Mouse (Mus musculus): ENCODE measurements around the gene Ccr1l1.
"Not testable (repeated sequence)": the region's sequence is repeated elsewhere in the genome, so short reads cannot be mapped to it uniquely, and the experiment has no call there.

Gene Ccr1l1

DNA sequence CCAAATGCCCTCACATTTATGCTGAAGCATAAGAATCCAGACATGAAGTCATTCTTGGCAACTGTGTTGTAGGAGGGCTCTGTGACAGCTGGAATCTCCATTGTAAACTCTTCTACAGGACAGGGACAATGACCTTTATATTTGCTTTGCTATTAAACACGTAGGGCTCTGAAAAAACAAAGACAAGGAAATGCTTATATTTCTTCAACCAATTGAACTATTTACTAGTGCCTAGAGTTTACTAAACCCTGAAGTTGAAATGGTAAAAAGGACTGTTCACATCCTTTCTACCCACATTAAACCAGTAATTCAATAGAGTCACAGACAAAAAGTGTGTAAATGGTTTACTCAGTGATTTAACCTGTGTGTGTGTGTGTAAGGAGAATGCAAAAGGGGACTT is at the start of gene Ccr1l1:
Gene Ccr1l1 (minus strand): TSS at position 101 of the 400 bp plus-strand sequence.
- no peak for DNase-seq (ENCODE audit: low spot score)

DNA sequence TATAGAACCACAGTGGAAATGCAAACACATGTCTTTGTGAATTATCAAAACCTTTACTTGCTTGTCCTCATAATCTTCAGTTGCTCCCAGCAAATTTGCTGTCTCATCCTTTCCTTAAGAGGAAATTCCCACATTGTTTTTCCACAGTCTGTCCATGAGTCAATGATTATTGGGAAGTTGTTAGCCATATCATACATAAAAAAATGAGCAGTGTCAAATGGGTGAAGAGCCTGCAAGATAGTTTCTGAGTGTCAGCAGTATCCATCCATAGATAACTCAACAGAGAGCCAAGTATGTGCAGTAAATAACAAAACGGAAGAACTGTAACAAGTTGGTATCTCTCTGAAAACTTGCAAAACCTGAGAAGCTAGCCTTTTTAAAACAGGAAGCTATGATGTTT is 43.5 kb upstream of the Ccr1l1 start, which contains the start of gene Ccr3:
Gene Ccr3 (plus strand): TSS at position 301 of the 400 bp plus-strand sequence.
- DNase-seq (ENCODE audit: low spot score) = no peak

DNA sequence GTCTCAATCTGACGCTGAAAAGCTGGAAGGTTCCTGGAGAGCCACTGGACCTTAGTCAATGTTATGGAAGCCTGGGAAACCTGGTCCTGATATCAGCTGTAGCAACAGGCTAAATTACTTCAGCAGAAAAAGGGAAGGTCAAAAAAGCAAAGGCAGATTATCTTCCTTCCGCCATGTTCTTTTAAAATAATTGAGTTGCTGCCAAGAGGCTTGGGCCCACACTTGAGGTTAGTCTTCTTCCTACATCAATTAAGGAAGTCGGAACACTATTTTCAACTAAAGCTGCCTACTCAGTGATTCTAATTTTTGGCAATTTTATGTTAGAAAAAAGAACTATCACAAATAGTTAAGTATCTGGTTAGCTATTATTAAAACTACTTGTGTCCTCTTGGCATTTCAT is 41.7 kb upstream of the Ccr1l1 start:
- DNase-seq (ENCODE audit: low spot score) = no peak

DNA sequence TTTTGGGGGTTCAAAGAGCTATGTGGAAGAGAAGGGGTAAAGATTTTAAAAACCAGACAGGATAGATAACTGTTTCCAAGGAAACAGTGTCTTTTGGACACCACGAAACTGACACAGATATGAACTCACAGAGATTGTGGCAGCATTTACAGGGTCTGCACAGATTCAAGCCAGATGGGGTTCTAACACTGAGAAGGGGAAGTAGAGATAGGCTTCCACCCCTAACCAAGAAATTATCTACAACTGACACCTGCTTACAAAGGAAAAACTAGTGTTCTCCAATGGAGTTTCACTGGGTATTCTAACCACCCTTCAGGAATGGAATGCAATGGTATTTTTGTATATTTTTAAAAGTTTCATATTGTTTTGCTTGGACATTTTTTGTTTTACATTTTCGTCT is 37.8 kb upstream of the Ccr1l1 start:
- no peak for DNase-seq (ENCODE audit: low spot score)

DNA sequence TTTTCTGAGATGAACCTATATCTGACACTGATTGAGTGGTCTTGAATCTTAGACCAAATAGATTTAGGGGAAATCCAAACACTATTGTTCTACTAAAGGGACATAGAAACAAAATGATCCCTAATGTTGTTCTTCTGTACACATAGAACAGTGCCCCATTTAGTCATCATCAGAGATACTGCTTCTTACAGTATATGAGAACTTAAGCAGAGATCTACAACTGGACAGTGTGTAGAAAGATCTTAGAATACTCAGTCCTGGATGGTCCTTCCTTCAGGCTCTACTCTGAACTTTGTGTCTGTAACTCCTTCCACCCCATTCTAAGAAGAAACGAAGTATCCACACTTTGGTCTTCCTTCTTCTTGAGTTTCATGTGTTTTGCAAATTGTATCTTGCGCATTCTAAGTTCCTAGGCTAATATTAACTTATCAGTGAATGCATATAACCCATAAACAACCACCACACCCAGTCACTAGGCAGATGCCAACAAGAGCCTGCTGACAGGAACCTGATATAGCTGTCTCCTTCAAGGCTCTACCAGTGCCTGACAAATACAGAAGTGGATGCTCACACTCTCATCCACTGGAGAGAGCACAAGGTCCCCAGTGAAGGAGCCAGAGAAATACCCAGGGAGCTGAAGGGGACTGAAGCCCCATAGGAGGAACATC is 36.9 kb upstream of the Ccr1l1 start:
- DNase-seq (ENCODE audit: low spot score) = no peak

DNA sequence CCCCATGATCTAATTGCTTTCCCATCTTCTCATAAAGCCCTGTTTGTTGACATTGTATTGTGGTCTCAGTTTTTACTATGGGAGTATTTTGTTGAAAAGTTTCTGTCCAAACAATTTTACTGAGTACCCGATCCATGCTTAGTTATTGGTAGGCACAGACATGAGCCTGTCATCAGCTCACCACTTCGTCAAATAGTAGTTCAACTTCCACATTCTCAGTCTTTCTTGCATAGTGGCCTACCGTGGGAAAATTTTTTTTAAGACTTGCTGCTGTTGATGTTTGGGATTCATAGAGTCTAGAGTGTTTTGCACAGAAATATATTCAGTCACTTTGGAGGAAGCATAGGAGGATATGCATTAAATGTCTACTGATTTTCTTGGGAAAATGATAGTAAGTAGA is 35.1 kb upstream of the Ccr1l1 start:
- DNase-seq (ENCODE audit: low spot score) = no peak

DNA sequence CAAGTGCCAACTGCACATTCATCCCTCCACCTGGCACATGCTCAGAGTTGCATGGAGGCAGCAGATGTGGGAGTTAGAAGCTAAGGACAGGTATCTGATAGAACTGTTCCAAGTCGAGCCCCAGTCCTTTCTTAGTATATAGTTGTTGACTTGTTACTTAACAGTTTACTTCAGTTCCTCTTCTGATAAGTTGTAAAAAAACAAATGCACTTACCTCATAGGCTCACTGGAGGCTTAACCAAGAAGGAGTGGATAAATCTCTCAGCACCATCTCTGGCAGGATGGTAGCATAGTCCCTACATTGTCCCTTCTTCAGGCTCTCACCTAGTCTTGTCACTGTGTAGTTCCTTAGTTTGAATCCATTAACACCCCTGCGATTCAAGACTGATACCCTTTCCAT is 34.5 kb upstream of the Ccr1l1 start:
- DNase-seq (ENCODE audit: low spot score) = no peak

DNA sequence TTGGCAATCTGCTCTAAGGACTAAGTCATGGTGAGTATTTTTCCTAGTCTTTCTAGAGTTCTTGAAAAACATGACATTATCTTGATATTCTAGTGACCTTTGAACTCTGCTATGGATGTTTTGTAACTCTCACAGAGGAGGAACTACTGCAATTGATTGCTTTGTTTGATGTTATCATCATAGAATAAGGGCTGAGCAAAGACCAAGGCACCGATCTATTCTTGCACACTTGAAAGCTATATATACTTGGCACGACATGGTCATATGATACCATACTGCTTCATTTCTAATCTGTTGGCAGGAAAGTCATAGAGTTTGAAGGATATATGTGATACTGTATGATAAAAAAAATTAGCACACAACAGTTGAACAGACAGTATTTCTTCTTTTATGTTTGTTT is 21.6 kb upstream of the Ccr1l1 start:
- no peak for DNase-seq (ENCODE audit: low spot score)

DNA sequence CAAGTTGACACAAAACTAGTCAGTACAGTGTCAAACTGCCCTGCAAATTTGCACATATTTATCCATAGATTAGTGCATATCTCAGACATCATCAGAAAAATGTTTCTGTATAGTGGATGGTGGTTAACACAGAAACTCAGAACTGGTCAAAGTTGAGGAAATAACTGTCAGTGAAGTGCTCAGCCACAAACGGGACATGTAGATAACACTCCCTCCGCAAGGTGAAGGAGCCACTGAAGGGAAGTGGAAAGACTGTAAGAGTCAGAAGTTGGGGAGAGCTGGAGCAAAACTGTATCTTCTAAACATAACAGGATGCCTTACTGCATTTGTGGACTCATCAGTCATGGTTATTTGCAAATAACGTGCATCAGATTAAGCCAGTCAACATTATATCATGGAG is 19.5 kb upstream of the Ccr1l1 start:
- no peak for DNase-seq (ENCODE audit: low spot score)

DNA sequence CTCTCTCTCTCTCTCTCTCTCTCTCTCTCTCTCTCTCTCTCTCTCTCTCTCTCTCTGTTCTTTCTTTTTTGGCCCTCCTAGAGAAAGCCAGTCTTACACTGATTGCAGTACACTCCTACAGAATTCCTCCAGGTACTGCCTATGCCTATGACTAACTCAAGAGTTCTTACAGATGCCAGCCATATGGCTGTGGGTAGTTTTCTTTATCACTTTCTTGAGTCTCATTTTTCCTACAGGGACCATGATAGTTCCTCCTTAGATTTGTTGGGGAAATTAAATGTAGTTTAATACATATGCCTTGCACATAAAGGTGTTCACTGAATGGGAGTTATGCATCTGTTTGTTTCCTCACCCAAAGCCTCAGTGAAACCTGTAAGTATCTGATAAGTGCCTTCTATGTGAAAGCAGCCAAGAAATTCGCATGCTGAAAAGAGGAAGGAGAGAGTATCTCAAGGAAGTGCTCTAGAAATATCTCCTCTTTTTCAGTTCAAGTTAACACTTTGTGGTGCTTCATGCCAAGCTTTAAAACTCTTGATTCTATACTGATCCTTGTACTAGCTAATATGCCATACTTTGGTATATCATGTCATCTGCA is 13.2 kb upstream of the Ccr1l1 start:
- no peak for DNase-seq (ENCODE audit: low spot score)

DNA sequence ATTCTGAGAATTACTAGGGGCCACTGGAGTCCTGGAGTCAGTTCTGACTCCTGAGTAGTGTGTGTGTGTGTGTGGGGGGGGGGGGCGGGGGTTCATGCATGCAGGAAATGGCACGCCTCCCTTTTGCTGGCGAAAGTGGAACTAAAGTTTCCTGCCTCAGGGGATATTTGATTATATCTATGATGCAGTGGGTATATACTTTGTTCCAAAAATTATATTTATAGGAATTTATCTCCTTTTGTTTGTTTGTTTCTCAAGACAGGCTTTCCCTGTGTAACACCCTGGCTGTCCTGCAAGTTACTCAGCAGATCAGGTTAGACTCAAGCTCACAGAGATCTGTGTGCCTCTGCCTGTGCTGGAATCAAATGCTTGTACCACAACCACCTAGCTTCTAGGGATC is 11.5 kb upstream of the Ccr1l1 start:
- no peak for DNase-seq (ENCODE audit: low spot score)

DNA sequence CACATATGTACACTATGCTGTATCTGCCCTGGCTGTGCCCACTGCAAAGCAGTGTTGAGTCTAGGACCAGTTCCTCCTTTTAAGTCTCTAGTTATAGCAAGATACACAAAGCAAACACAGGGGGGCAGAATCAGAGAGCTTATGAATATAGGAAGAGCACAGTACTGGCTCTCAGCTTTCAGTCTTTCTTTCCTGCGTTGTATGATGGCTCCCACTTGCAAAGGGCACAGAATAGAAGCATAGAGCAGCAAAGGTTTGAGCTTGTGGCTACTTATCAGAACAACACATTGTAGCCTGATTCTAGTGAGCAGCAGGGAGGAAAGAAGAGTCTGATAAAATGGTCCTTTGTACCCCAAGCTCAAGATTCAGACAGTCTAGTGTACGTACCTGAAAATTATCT is 8.0 kb upstream of the Ccr1l1 start:
- no peak for DNase-seq (ENCODE audit: low spot score)

DNA sequence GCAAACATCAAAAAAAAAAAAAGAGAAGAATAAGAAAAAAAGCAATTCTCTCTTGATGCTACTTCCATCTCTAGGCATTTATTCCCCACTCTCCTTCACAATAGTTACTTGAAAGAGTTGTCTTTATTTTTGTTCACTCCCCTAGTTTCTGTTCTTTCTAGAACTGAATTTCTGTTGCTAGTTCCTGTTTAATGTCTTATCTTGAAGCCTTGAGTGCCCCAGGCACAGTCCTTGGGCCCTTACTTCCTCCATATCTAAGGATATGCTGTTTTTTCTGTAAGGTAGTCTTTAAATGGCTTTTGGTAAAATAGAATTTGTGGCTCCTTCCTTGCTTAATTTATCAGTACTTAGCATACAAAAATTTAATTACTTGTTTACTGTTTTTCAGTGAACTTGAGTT is 6.7 kb upstream of the Ccr1l1 start:
- DNase-seq (ENCODE audit: low spot score) = no peak

DNA sequence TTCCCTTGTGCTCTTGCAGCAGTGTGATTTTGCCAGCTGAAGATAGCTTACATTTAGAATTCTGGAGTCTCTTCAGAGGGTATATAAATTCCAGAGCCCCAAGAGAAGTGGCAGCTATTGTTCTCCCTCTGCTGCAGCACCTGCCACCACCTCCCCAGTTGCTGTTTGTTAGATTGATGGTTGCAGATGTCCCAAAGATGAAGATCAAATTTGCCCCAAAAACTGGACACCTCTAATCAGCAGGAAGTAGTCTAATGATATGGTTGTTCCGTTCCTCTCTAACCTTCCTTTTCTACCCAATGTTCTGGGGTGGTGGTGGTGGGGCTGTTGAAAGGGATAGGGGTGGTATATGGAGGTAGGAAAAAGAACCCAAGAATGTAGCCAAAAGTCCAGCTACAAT is 4.5 kb upstream of the Ccr1l1 start:
- DNase-seq (ENCODE audit: low spot score) = no peak

DNA sequence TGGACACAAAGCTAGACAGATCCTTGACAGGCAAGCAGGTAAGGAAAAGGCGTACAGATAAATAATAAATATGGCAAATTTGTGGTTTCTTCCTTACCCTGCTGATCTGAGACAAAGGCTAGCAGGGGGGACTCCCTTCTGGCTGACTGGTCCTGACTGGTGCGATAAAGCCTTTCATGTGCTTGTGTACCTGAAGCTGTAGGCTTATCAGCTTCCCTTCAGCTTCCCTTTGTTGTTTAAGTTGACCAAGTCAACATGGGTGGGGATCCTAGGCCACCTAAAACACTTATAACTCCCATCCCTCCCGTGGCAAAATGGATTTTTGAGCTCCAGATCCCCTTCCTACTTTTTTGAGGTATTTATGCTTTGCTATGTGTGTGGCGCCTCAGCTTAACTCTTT is 3.7 kb upstream of the Ccr1l1 start:
- DNase-seq (ENCODE audit: low spot score) = no peak

DNA sequence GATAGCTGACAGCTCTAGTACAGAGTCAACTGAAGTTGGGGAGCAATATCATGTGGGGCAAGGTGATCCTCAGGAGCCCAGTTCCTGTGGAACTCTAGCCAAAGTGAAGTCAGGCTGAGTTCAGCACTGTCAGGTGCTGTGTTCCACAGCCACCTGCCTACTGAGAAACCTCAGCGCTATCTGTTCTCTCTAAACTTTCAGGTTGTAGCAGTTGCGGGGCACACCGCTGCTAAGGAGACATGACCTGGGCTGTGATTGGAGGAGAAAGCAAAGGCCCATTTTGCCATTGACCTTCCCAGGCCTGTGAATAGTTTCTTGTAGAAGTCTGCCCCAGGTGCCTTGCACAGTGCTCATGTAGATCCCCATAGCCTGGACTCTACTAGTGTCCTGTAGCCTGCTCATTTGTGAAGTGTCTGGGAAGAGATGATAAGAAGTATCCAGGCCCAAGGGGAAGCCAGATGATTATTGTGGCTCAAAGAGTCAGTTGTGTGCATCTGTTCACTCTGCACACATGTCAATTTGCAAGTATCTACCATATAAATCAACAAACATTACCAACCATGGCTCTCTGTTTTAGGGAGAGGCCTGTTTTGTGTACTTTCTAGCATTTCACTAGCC is 2.8 kb upstream of the Ccr1l1 start:
- DNase-seq (ENCODE audit: low spot score) = not testable (repeated sequence)

DNA sequence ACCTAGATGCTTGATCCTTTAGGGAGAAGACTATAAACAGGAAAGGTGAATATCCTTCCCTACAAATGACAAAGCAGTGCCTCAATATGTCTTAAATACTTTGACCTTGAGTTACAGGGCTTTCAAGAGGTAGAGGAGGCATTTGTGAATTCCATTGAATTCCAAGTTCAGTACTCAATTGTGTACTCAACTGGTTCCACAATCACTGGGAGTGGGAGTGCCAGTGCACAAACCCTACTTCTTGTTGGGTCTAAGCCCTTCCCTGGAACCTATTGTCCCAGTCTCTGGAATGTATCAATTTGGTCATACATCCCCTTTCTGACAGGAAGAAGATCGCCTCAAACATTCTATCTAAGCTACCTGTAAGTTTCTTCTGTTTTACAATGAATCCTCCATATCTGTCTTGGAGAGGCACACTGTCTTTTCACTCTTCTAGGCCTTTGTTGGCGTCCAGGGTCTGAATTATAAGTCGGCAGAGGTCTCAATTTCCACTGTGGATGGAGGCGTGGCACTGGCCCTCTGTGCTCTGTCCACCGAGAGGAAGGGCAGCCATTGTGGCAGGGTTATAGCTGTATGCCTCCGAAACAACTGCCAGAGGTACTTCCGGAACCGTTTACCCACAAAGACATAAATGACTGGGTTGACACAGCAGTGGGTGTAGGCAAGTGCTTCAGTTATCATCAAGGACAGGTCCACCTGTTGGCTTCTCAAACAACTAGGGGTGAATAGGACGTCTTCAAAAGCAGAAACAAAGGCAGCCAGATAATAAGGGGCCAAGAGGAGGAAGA is 1.1 kb downstream of the Ccr1l1 start:
- no peak for DNase-seq (ENCODE audit: low spot score)

DNA sequence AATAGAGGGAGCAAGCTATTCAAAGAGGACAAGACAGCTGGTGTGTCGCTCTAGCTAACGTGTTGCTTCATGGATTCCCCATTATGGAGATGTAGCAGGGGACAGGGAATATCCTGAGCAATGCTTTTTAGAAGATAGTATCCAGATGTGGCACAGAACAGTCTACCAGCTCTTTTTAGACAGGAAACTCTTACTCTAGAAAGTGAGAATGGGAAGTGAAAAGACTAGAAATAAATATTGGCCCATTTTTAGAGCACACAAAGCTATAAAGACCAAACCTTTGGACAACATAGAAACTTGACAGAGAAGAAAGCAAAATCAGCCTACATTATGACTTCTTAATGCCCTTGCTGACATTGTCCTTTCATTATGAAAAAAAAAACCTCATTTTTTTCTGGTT is 2.6 kb downstream of the Ccr1l1 start:
- no peak for DNase-seq (ENCODE audit: low spot score)

DNA sequence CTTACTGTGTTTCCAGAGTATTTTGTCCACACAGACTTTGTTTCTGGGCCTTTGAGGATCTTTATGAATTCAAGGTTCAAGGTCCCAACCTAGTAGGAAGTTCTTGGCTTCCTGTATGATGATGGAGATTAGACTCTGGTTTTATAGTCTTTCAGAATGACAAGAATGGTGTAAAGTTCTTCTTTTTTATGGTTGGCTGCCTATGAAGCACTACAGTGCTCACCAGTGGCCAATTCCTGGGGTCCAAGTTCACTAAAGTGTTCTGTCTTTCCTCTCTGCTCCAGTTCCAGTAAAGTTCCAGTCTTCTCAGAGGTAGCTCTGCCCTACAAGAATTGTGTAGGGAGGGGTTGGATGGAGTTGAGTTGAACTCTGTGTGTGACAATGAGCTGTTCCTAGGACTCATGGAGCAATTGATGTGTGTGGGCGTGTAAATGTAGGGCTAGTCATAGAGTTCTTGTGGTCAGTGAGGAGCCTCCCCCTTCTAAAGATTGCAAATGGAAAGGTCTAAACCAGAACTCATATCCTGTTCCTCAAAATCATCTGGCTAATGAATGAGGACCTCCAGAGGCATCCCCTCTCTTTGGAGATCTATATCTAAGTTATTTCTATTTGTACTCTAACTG is 9.8 kb downstream of the Ccr1l1 start, which contains the start of gene Ccr1:
Gene Ccr1 (minus strand): TSS at position 403 of the 623 bp plus-strand sequence.
- DNase-seq (ENCODE audit: low spot score) = no peak

DNA sequence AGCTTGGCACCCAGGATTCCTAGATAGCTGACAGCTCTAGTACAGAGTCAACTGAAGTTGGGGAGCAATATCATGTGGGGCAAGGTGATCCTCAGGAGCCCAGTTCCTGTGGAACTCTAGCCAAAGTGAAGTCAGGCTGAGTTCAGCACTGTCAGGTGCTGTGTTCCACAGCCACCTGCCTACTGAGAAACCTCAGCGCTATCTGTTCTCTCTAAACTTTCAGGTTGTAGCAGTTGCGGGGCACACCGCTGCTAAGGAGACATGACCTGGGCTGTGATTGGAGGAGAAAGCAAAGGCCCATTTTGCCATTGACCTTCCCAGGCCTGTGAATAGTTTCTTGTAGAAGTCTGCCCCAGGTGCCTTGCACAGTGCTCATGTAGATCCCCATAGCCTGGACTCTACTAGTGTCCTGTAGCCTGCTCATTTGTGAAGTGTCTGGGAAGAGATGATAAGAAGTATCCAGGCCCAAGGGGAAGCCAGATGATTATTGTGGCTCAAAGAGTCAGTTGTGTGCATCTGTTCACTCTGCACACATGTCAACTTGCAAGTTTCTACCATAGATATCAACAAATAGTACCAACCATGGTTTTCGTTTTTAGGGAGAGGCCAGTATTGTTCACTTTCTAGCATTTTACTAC is 11.2 kb downstream of the Ccr1l1 start:
- not testable (repeated sequence) for DNase-seq (ENCODE audit: low spot score)

DNA sequence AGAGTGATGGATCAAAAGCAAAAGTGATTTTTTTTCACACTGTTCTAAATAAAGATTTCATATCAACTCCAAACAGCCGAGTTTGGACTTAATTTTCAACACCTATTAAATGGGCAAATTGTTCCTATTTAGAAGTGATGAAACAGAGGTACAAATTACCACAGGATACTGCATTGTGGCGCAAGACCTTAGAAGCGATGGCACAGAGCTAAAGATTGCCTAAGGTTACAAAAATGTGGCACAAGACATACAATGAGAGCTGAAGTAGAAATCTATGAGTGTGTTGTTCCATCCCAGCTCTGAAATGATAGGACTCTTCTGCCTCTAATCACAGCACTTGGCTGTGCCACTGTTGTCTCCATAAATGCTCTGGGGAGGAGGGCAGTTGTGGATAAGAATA is 13.4 kb downstream of the Ccr1l1 start:
- DNase-seq (ENCODE audit: low spot score) = no peak

DNA sequence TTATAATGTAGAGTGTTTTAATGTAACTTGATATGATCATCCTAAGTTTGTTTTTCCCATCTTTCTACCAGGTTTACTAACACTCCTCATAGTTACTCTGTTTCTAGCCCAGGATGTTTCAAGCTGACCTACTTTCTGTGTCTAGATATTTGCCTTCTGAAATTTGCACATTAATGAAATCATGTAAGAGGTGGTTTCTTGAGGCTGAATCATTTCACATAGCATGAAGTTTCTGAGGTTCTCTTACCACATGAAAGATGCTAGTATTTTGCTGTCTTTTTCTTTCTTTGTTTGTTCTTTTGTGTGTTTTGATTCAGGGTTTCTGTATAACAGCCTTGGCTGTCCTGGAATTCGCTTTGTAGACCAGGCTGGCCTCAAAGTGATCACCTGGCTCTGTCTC is 18.0 kb downstream of the Ccr1l1 start:
- no peak for DNase-seq (ENCODE audit: low spot score)
